Mouse (Mus musculus): ENCODE measurements around the gene Klhdc2.
A peak's percentile ranks its signal among the peaks of the same experiment; 100 is the strongest.

Klhdc2 gene

GRCm38 (mm10) chr12:69302171-69302570 lies 5.7 kb downstream of the Klhdc2 start:
- no peak for DNase-seq (ENCODE audit: low spot score)

GRCm38 (mm10) chr12:69304051-69304450 lies 7.6 kb downstream of the Klhdc2 start:
- DNase-seq (ENCODE audit: low spot score) = no peak

- no peak for DNase-seq (ENCODE audit: low spot score)
These were observed 9.9 kb downstream of the Klhdc2 start for GRCm38 (mm10) chr12:69306333-69306732.

- DNase-seq (ENCODE audit: low spot score) = no peak
These were observed 13.2 kb downstream of the Klhdc2 start for GRCm38 (mm10) chr12:69309659-69310058.

GRCm38 (mm10) chr12:69318431-69318830 lies 21.9 kb downstream of the Klhdc2 start:
- DNase-seq (ENCODE audit: low spot score) = no peak

- DNase-seq (ENCODE audit: low spot score) = no peak
These were observed 34.7 kb downstream of the Klhdc2 start for GRCm38 (mm10) chr12:69331187-69331586.

GRCm38 (mm10) chr12:69332147-69332546 lies 35.7 kb downstream of the Klhdc2 start:
- no peak for DNase-seq (ENCODE audit: low spot score)

GRCm38 (mm10) chr12:69333547-69333946 lies 37.1 kb downstream of the Klhdc2 start:
- peak; percentile 44 for DNase-seq (ENCODE audit: low spot score)

- DNase-seq (ENCODE audit: low spot score) = no peak
These were observed 53.4 kb downstream of the Klhdc2 start for GRCm38 (mm10) chr12:69349928-69350327.

- no peak for DNase-seq (ENCODE audit: low spot score)
These were observed 55.2 kb downstream of the Klhdc2 start for GRCm38 (mm10) chr12:69351685-69352084.

GRCm38 (mm10) chr12:69356546-69357299 lies 60.2 kb downstream of the Klhdc2 start, which contains the start of gene Nemf:
Gene Nemf (minus strand): TSS chr12:69357165.
- DNase-seq (ENCODE audit: low spot score) = peak; percentile 89

- DNase-seq (ENCODE audit: low spot score) = no peak
These were observed 60.8 kb downstream of the Klhdc2 start for GRCm38 (mm10) chr12:69357300-69357646.
